Mouse (Mus musculus): ENCODE results near the gene Mettl14. TPM values are rescaled to one million over a fixed set of nuclear protein-coding genes. Genes with fewer than 3 reads are reported as not detected.

Mettl14 gene
- polyA plus RNA-seq, 1 experiment from 2014 or later = 21.6 TPM

- 68% methylated on average over 6 of the region's 6 CpGs for WGBS
These were observed 32.7 kb downstream of the Mettl14 start for GRCm38 (mm10) chr3:123353183-123353582.

GRCm38 (mm10) chr3:123351519-123351918 lies 34.4 kb downstream of the Mettl14 start:
- Histone ChIP-seq H3K4me1 (replicated peaks) (no peaks in the 10 kb centered on the region), H3K36me3 (no peaks in the 10 kb centered on the region), H3K4me3 (no peak overlapping the region), H3K4me2 (no peak overlapping the region), H3K9me3 (no peaks in the 10 kb centered on the region), H3K27ac (replicated peaks) (no peak overlapping the region), H3K27me3 (no peaks in the 10 kb centered on the region), H3K9ac (no peak overlapping the region)
- WGBS = 78% methylated on average over 2 of the region's 2 CpGs
- no peak for ATAC-seq (ENCODE audit: low FRiP score, low read depth)

More at GRCm38 (mm10) chr3:123353183-123353582, 32.7 kb downstream of the Mettl14 start:
- no peaks in the 10 kb centered on the region for H3K9me3 ChIP-seq
- no peak overlapping the region for H3K9ac ChIP-seq
- ATAC-seq (ENCODE audit: low FRiP score, low read depth) = 0 out of 2 replicates have a peak, but pooled peaks have one; percentile 45
- no peak overlapping the region for H3K4me2 ChIP-seq
- H3K4me3 ChIP-seq = no peak overlapping the region
- H3K27me3 ChIP-seq = no peaks in the 10 kb centered on the region
- H3K36me3 ChIP-seq = no peaks in the 10 kb centered on the region
- no peaks in the 10 kb centered on the region for H3K4me1 ChIP-seq (replicated peaks)
- H3K27ac ChIP-seq (replicated peaks) = no peak overlapping the region

GRCm38 (mm10) chr3:123350602-123351001 lies 35.3 kb downstream of the Mettl14 start:
- no peak for ATAC-seq (ENCODE audit: low FRiP score, low read depth)
- no peaks in the 10 kb centered on the region for H3K4me1 ChIP-seq (replicated peaks)

GRCm38 (mm10) chr3:123348080-123348802 lies 37.7 kb downstream of the Mettl14 start:
- H3K9ac ChIP-seq = no peak overlapping the region
- H3K4me2 ChIP-seq = no peak overlapping the region
- H3K9me3 ChIP-seq = no peaks in the 10 kb centered on the region
- WGBS = 91% methylated on average over 12 of the region's 12 CpGs
- no peak for ATAC-seq (ENCODE audit: low FRiP score, low read depth)
- H3K4me1 ChIP-seq (replicated peaks) = no peaks in the 10 kb centered on the region
- H3K27me3 ChIP-seq = no peaks in the 10 kb centered on the region
- no peak overlapping the region for H3K27ac ChIP-seq (replicated peaks)
- no peaks in the 10 kb centered on the region for H3K36me3 ChIP-seq
- H3K4me3 ChIP-seq = no peak overlapping the region

More at GRCm38 (mm10) chr3:123350602-123351001, 35.3 kb downstream of the Mettl14 start:
- WGBS = 85% methylated on average over 8 of the region's 8 CpGs
- Histone ChIP-seq H3K27ac (replicated peaks) (no peak overlapping the region), H3K36me3 (no peaks in the 10 kb centered on the region), H3K4me2 (no peak overlapping the region), H3K9ac (no peak overlapping the region), H3K27me3 (no peaks in the 10 kb centered on the region), H3K9me3 (no peaks in the 10 kb centered on the region), H3K4me3 (no peak overlapping the region)

- H3K4me3 ChIP-seq = no peak overlapping the region
- no peaks in the 10 kb centered on the region for H3K36me3 ChIP-seq
- H3K9ac ChIP-seq = no peak overlapping the region
- 86% methylated on average over 6 of the region's 6 CpGs for WGBS
- H3K27ac ChIP-seq (replicated peaks) = no peak overlapping the region
- H3K9me3 ChIP-seq = no peaks in the 10 kb centered on the region
- no peak overlapping the region for H3K4me2 ChIP-seq
- H3K4me1 ChIP-seq (replicated peaks) = no peaks in the 10 kb centered on the region
- H3K27me3 ChIP-seq = no peaks in the 10 kb centered on the region
- no peak for ATAC-seq (ENCODE audit: low FRiP score, low read depth)
These were observed 42.2 kb downstream of the Mettl14 start for GRCm38 (mm10) chr3:123343690-123344089.

GRCm38 (mm10) chr3:123341049-123341448 lies 44.9 kb downstream of the Mettl14 start:
- 89% methylated on average over 2 of the region's 2 CpGs for WGBS
- ATAC-seq (ENCODE audit: low FRiP score, low read depth) = no peak
- Histone ChIP-seq H3K4me2 (no peak overlapping the region), H3K9me3 (no peaks in the 10 kb centered on the region), H3K27me3 (no peaks in the 10 kb centered on the region), H3K4me3 (no peak overlapping the region), H3K36me3 (no peaks in the 10 kb centered on the region), H3K27ac (replicated peaks) (no peak overlapping the region), H3K4me1 (replicated peaks) (no peaks in the 10 kb centered on the region; the same call in 1 of the 2 replicates), H3K9ac (no peak overlapping the region)

- Histone ChIP-seq H3K27ac (replicated peaks) (no peak overlapping the region), H3K36me3 (no peaks in the 10 kb centered on the region), H3K9me3 (no peaks in the 10 kb centered on the region), H3K4me3 (no peak overlapping the region), H3K4me1 (replicated peaks) (no peaks in the 10 kb centered on the region; the same call in 1 of the 2 replicates), H3K9ac (no peak overlapping the region), H3K4me2 (no peak overlapping the region), H3K27me3 (no peaks in the 10 kb centered on the region)
- WGBS = 79% methylated on average over 12 of the region's 12 CpGs
- ATAC-seq (ENCODE audit: low FRiP score, low read depth) = no peak
These were observed 47.2 kb downstream of the Mettl14 start for GRCm38 (mm10) chr3:123338666-123339195.

GRCm38 (mm10) chr3:123337853-123338252 lies 48.1 kb downstream of the Mettl14 start:
- Histone ChIP-seq H3K27ac (replicated peaks) (no peak overlapping the region), H3K36me3 (no peaks in the 10 kb centered on the region), H3K4me1 (replicated peaks) (no peaks in the 10 kb centered on the region; the same call in 1 of the 2 replicates), H3K4me3 (no peak overlapping the region), H3K27me3 (no peaks in the 10 kb centered on the region), H3K9ac (no peak overlapping the region), H3K4me2 (no peak overlapping the region), H3K9me3 (no peaks in the 10 kb centered on the region)
- 83% methylated on average over 6 of the region's 6 CpGs for WGBS
- no peak for ATAC-seq (ENCODE audit: low FRiP score, low read depth)

- no peaks in the 10 kb centered on the region for H3K36me3 ChIP-seq
- no peaks in the 10 kb centered on the region for H3K9me3 ChIP-seq
- H3K27me3 ChIP-seq = no peaks in the 10 kb centered on the region
- H3K4me2 ChIP-seq = no peak overlapping the region
- H3K4me3 ChIP-seq = no peak overlapping the region
- H3K4me1 ChIP-seq (replicated peaks) = no peaks in the 10 kb centered on the region; the same call in 1 of the 2 replicates
- no peak for ATAC-seq (ENCODE audit: low FRiP score, low read depth)
- 85% methylated on average over 5 of the region's 5 CpGs for WGBS
- no peak overlapping the region for H3K27ac ChIP-seq (replicated peaks)
- no peak overlapping the region for H3K9ac ChIP-seq
These were observed 49.0 kb downstream of the Mettl14 start for GRCm38 (mm10) chr3:123336951-123337350.

- Histone ChIP-seq H3K27ac (replicated peaks) (no peak overlapping the region), H3K4me2 (no peak overlapping the region), H3K4me1 (replicated peaks) (no peaks in the 10 kb centered on the region; the same call in 1 of the 2 replicates), H3K4me3 (no peak overlapping the region), H3K9me3 (no peaks in the 10 kb centered on the region), H3K36me3 (no peaks in the 10 kb centered on the region), H3K27me3 (no peaks in the 10 kb centered on the region), H3K9ac (no peak overlapping the region)
- 39% methylated on average over 7 of the region's 7 CpGs for WGBS
- no peak for ATAC-seq (ENCODE audit: low FRiP score, low read depth)
These were observed 49.5 kb downstream of the Mettl14 start for GRCm38 (mm10) chr3:123336455-123336854.

- 56% methylated on average over 3 of the region's 3 CpGs for WGBS
- no peaks in the 10 kb centered on the region for H3K9me3 ChIP-seq
- no peaks in the 10 kb centered on the region for H3K36me3 ChIP-seq
- ATAC-seq (ENCODE audit: low FRiP score, low read depth) = peak; percentile 51; the same call in 1 of the 2 replicates
- H3K4me1 ChIP-seq (replicated peaks) = no peaks in the 10 kb centered on the region; the same call in 1 of the 2 replicates
- no peaks in the 10 kb centered on the region for H3K27me3 ChIP-seq
- no peak overlapping the region for H3K9ac ChIP-seq
- no peak overlapping the region for H3K4me2 ChIP-seq
- H3K4me3 ChIP-seq = no peak overlapping the region
- H3K27ac ChIP-seq (replicated peaks) = no peak overlapping the region
These were observed 50.4 kb downstream of the Mettl14 start for GRCm38 (mm10) chr3:123335480-123335879.

GRCm38 (mm10) chr3:123334947-123335346 lies 51.0 kb downstream of the Mettl14 start:
- Histone ChIP-seq H3K4me3 (no peak overlapping the region), H3K4me1 (replicated peaks) (no peaks in the 10 kb centered on the region; the same call in 1 of the 2 replicates), H3K27me3 (no peaks in the 10 kb centered on the region), H3K9ac (no peak overlapping the region), H3K9me3 (no peaks in the 10 kb centered on the region), H3K27ac (replicated peaks) (0 out of 2 replicates have a peak overlapping the region, but pooled peaks have one; percentile 0), H3K4me2 (no peak overlapping the region), H3K36me3 (no peaks in the 10 kb centered on the region)
- 67% methylated on average over 7 of the region's 7 CpGs for WGBS
- ATAC-seq (ENCODE audit: low FRiP score, low read depth) = no peak
